In the genomic region with DNA sequence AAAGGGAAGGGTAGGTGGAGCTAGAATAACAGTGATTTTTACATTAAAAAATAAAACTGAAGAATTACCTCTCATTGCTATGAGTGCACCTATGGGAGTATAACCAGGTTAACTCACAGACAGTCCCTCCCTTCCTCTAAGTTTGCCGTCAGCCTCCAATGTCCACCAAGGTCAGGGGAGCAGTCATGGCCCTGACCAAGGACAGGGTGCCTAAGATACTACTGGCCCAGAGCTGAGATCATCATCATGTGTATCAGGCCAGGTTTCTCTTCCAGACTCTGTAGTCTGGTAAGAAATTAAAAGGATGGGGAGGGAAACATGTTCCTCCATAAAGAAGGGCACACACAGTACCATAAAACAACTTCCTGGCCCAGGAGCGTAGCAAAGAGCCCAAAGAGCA, we compare ENCODE assay signal across 22 mouse cellular contexts. TPM values are rescaled to one million over a fixed set of nuclear protein-coding genes. Genes with fewer than 3 reads are reported as not detected.
"Had no signal": no experiment of that assay in that cellular context is flagged by ENCODE, and none has a peak within 500 bp of the region (broad histone marks: within the 10 kb centered on the region; RNA-seq: fewer than 3 reads in every experiment).

No protein-coding gene starts in this region.

- H3K4me1 ChIP-seq: midbrain, embryonic 10.5 days; midbrain, embryonic 13.5 days had no signal

- DNase-seq: kidney, postnatal 10 days; kidney, postnatal 36 days; layer of hippocampus, postnatal 36 days; liver; lung, adult 18-20 months; lung, postnatal 10 days; lung, postnatal 36 days; thymus, adult 18-20 months; thymus, postnatal 36 days had no signal

- H3K4me3 ChIP-seq: left cerebral cortex, adult 2 months; limb, embryonic 12.5 days; liver, embryonic 12.5 days; liver, embryonic 15.5 days; lung, embryonic 15.5 days; megakaryocyte, embryonic 14.5 days; midbrain, embryonic 10.5 days; midbrain, embryonic 13.5 days had no signal

- H3K27ac ChIP-seq: left cerebral cortex, adult 2 months; liver, embryonic 12.5 days; liver, embryonic 15.5 days; lung, embryonic 15.5 days; midbrain, embryonic 10.5 days; midbrain, embryonic 13.5 days had no signal

- H3K9ac ChIP-seq: limb, embryonic 12.5 days; liver, embryonic 12.5 days; liver, embryonic 15.5 days; lung, embryonic 15.5 days; midbrain, embryonic 13.5 days had no signal

- ATAC-seq: liver, embryonic 12.5 days; midbrain, embryonic 13.5 days had no signal

- H3K9me3 ChIP-seq: limb, embryonic 12.5 days; liver, embryonic 12.5 days; liver, embryonic 15.5 days; lung, embryonic 15.5 days; megakaryocyte, embryonic 14.5 days; midbrain, embryonic 10.5 days; midbrain, embryonic 13.5 days had no signal

- H3K27me3 ChIP-seq: limb, embryonic 12.5 days; liver, embryonic 12.5 days; liver, embryonic 15.5 days; lung, embryonic 15.5 days; midbrain, embryonic 13.5 days had no signal

- H3K4me2 ChIP-seq: limb, embryonic 12.5 days; liver, embryonic 12.5 days; liver, embryonic 15.5 days; lung, embryonic 15.5 days; midbrain, embryonic 13.5 days had no signal

RNA-seq across cellular contexts. Expression of a gene that starts 35.3 kb away (rescaled TPM):
- total RNA-seq: layer of hippocampus, adult 8-10 months; layer of hippocampus, postnatal 36 days; midbrain, postnatal 0 days had no signal
- polyA plus RNA-seq: limb, embryonic 12.5 days; liver, embryonic 12.5 days; midbrain, embryonic 10.5 days; midbrain, embryonic 13.5 days; midbrain, postnatal 0 days; neural tube, embryonic 11.5 days; neural tube, embryonic 14.5 days; testis, adult 2 months had no signal
